Mouse (Mus musculus): Measurements from ENCODE around the gene Fmod. TPM values are rescaled to one million over a fixed set of nuclear protein-coding genes. Genes with fewer than 3 reads are reported as not detected.

Gene Fmod
- polyA plus RNA-seq, 1 experiment from 2014 or later = 7.2 TPM

DNA sequence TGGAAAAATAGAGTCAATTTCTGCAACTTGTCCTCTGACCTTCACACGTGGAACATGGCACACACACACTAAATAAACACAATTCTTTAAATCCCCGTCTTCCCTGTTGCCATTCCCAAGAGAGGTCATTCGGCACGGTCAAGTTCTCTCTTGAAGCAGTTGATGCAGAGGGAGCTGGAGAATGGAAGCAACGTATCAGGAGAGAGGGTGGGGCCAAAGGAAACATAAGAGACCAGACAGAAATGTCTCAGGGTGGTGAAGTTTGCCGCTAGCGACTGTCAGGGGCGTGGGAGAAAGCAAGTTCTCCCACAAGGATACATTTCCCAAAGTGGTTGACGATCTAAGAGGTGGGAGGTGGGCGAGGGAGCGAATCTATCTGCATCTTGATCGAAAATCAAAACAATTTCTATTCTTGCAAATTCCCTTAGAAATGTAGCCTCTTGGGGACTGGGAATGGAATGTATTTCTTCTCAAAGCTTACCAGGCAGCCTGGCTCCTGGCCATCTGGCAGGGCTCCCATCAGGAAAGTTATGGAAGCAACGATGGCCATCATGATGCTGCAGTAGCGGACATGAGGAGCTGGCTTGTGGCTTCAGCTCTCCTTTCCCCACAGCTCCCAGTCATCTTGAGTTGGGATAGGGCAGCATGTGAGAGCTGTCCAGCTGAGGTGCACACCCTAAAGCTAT, 8.8 kb upstream of the Fmod start:
- peaks cover 11% of the 10 kb centered on the region; the same call in 1 of the 2 replicates for H3K4me1 ChIP-seq (ENCODE audit: control insufficient read depth, insufficient read depth, low read length)
- H3K27me3 ChIP-seq (ENCODE audit: control insufficient read depth, insufficient read depth, low read length) = no peaks in the 10 kb centered on the region
- H3K9ac ChIP-seq (replicated peaks; ENCODE audit: low read depth, low read length) = no peak overlapping the region
- no peak overlapping the region for H3K4me2 ChIP-seq (replicated peaks; ENCODE audit: low read depth, low read length)
- H3K27ac ChIP-seq (ENCODE audit: low read length) = no peak overlapping the region
- WGBS = 58% methylated on average over 14 of the region's 14 CpGs
- ATAC-seq (ENCODE audit: insufficient number of reproducible peaks, insufficient read depth, low FRiP score, low read depth) = no peak
- no peaks in the 10 kb centered on the region for H3K9me3 ChIP-seq (ENCODE audit: control insufficient read depth, low read depth, low read length)
- no peak overlapping the region for H3K4me3 ChIP-seq (ENCODE audit: low read depth, low read length)
- no peaks in the 10 kb centered on the region for H3K36me3 ChIP-seq (ENCODE audit: control insufficient read depth, insufficient read depth, low read length)

GRCm38 (mm10) chr1:134036492-134036891, 562 bp upstream of the Fmod start:
- Histone ChIP-seq H3K9ac (replicated peaks; ENCODE audit: low read depth, low read length) (no peak overlapping the region), H3K4me1 (ENCODE audit: control insufficient read depth, insufficient read depth, low read length) (peaks cover 10% of the 10 kb centered on the region), H3K36me3 (ENCODE audit: control insufficient read depth, insufficient read depth, low read length) (no peaks in the 10 kb centered on the region), H3K27ac (ENCODE audit: low read length) (no peak overlapping the region), H3K4me2 (replicated peaks; ENCODE audit: low read depth, low read length) (no peak overlapping the region), H3K27me3 (ENCODE audit: control insufficient read depth, insufficient read depth, low read length) (no peaks in the 10 kb centered on the region), H3K9me3 (ENCODE audit: control insufficient read depth, low read depth, low read length) (no peaks in the 10 kb centered on the region), H3K4me3 (ENCODE audit: low read depth, low read length) (no peak overlapping the region)
- ATAC-seq (ENCODE audit: insufficient number of reproducible peaks, insufficient read depth, low FRiP score, low read depth) = no peak
- WGBS = 70% methylated on average over 2 of the region's 2 CpGs

DNA sequence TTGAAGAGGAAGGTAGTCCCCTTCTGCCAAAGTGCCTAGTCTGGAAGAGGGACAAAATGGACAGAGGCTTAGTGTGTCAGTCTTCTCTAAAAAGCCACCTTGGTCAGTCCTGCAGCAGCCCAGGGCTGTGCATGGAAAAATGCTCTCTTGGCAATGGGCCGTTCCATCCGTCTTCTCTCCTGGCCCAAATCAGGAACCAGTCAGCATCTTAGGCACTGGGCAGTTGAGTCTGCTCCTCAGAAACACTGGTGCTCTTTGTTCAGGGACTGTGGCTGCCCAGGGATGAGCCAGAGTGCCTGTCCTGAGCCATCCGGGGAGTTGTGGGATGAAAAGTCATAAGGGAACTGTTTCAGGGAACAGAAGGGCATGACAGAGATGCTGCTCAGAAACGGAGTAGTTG, 1.3 kb downstream of the Fmod start:
- Histone ChIP-seq H3K9me3 (ENCODE audit: control insufficient read depth, low read depth, low read length) (no peaks in the 10 kb centered on the region), H3K9ac (replicated peaks; ENCODE audit: low read depth, low read length) (no peak overlapping the region), H3K27me3 (ENCODE audit: control insufficient read depth, insufficient read depth, low read length) (no peaks in the 10 kb centered on the region), H3K4me1 (ENCODE audit: control insufficient read depth, insufficient read depth, low read length) (peaks cover 10% of the 10 kb centered on the region), H3K4me3 (ENCODE audit: low read depth, low read length) (no peak overlapping the region), H3K27ac (ENCODE audit: low read length) (no peak overlapping the region), H3K4me2 (replicated peaks; ENCODE audit: low read depth, low read length) (no peak overlapping the region), H3K36me3 (ENCODE audit: control insufficient read depth, insufficient read depth, low read length) (no peaks in the 10 kb centered on the region)
- no peak for ATAC-seq (ENCODE audit: insufficient number of reproducible peaks, insufficient read depth, low FRiP score, low read depth)
- 81% methylated on average over 4 of the region's 4 CpGs for WGBS

- 91% methylated on average over 2 of the region's 2 CpGs for WGBS
Observed at GRCm38 (mm10) chr1:134039361-134039760, 2.3 kb downstream of the Fmod start.

DNA sequence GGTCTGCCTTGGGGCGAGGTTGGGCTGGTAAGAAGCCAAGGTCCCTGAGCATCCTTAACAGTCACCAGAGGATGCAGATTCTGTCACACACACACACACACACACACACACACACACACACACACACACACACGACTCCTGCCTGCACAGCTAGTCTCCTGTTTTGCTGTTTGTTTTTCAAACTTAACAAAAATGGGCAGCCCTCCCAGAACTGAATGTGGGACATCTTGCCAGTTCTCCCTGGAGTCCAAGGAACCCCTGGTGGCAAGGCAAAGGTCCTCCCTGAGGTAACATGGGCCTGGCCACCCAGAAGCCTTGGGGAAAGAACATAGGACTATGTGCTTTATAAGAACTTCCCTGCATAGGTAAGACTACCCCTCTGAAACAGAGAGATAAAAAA, 4.8 kb downstream of the Fmod start:
- no peak overlapping the region for H3K27ac ChIP-seq (ENCODE audit: low read length)
- no peak overlapping the region for H3K4me2 ChIP-seq (replicated peaks; ENCODE audit: low read depth, low read length)

More at GRCm38 (mm10) chr1:134039361-134039760, 2.3 kb downstream of the Fmod start:
- Histone ChIP-seq H3K9ac (replicated peaks; ENCODE audit: low read depth, low read length) (no peak overlapping the region), H3K4me3 (ENCODE audit: low read depth, low read length) (no peak overlapping the region), H3K4me1 (ENCODE audit: control insufficient read depth, insufficient read depth, low read length) (peaks cover 10% of the 10 kb centered on the region), H3K36me3 (ENCODE audit: control insufficient read depth, insufficient read depth, low read length) (no peaks in the 10 kb centered on the region), H3K4me2 (replicated peaks; ENCODE audit: low read depth, low read length) (no peak overlapping the region), H3K27ac (ENCODE audit: low read length) (no peak overlapping the region), H3K27me3 (ENCODE audit: control insufficient read depth, insufficient read depth, low read length) (no peaks in the 10 kb centered on the region), H3K9me3 (ENCODE audit: control insufficient read depth, low read depth, low read length) (no peaks in the 10 kb centered on the region)
- ATAC-seq (ENCODE audit: insufficient number of reproducible peaks, insufficient read depth, low FRiP score, low read depth) = no peak

DNA sequence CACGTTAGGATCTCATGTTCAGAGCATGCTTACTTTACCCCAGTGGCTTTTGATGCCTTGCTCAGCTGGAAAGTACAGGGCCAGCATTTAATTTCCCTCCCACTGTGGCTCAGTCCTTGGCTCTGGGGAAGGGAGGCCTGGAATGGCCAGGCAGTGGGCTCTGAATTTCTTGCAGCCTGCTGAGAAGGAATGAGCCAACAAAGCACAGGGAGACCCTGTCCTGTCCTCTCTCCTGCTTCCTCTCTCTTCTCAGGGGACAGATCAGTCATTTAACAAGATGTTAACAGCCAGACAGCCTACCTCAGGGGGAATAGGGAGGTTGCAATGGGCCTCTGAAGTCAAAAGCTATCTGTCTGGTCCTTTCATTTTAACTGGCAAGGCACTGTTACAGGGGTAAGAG, 5.3 kb downstream of the Fmod start:
- 44% methylated on average over 1 of the region's 1 CpGs for WGBS
- Histone ChIP-seq H3K27ac (ENCODE audit: low read length) (no peak overlapping the region), H3K4me2 (replicated peaks; ENCODE audit: low read depth, low read length) (no peak overlapping the region), H3K27me3 (ENCODE audit: control insufficient read depth, insufficient read depth, low read length) (no peaks in the 10 kb centered on the region), H3K9me3 (ENCODE audit: control insufficient read depth, low read depth, low read length) (no peaks in the 10 kb centered on the region), H3K4me3 (ENCODE audit: low read depth, low read length) (no peak overlapping the region), H3K4me1 (ENCODE audit: control insufficient read depth, insufficient read depth, low read length) (peaks cover 7% of the 10 kb centered on the region), H3K9ac (replicated peaks; ENCODE audit: low read depth, low read length) (no peak overlapping the region), H3K36me3 (ENCODE audit: control insufficient read depth, insufficient read depth, low read length) (no peaks in the 10 kb centered on the region)
- no peak for ATAC-seq (ENCODE audit: insufficient number of reproducible peaks, insufficient read depth, low FRiP score, low read depth)

More for the DNA sequence above, 4.8 kb downstream of the Fmod start:
- no peak overlapping the region for H3K9ac ChIP-seq (replicated peaks; ENCODE audit: low read depth, low read length)
- H3K4me1 ChIP-seq (ENCODE audit: control insufficient read depth, insufficient read depth, low read length) = peaks cover 10% of the 10 kb centered on the region
- no peak for ATAC-seq (ENCODE audit: insufficient number of reproducible peaks, insufficient read depth, low FRiP score, low read depth)
- WGBS = 66% methylated on average over 2 of the region's 2 CpGs
- H3K9me3 ChIP-seq (ENCODE audit: control insufficient read depth, low read depth, low read length) = no peaks in the 10 kb centered on the region
- no peaks in the 10 kb centered on the region for H3K27me3 ChIP-seq (ENCODE audit: control insufficient read depth, insufficient read depth, low read length)
- H3K4me3 ChIP-seq (ENCODE audit: low read depth, low read length) = no peak overlapping the region
- H3K36me3 ChIP-seq (ENCODE audit: control insufficient read depth, insufficient read depth, low read length) = no peaks in the 10 kb centered on the region

DNA sequence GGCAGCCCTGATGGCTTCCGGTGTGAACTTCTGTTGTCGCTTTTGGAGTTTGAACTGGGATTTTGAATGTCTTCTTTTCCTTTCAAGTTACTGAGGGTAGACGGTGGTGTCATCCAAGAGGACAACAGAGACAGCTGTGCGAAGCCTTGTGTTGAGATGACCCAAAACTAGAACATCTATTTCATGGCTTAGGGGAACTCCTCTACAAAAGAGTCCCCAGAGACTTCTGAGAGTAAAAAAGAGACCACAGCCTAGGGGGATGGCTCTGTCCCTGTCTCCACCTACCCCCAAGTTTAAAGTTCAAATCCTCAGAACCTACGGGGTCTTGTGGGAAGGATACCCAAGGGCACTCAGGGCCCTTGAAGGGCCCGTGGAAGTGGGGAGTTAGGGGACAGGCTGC, 7.8 kb downstream of the Fmod start:
- no peak overlapping the region for H3K4me2 ChIP-seq (replicated peaks; ENCODE audit: low read depth, low read length)
- peaks cover 6% of the 10 kb centered on the region; the same call in 1 of the 2 replicates for H3K4me1 ChIP-seq (ENCODE audit: control insufficient read depth, insufficient read depth, low read length)
- H3K9ac ChIP-seq (replicated peaks; ENCODE audit: low read depth, low read length) = no peak overlapping the region
- WGBS = 91% methylated on average over 6 of the region's 6 CpGs
- no peaks in the 10 kb centered on the region for H3K36me3 ChIP-seq (ENCODE audit: control insufficient read depth, insufficient read depth, low read length)
- no peaks in the 10 kb centered on the region for H3K27me3 ChIP-seq (ENCODE audit: control insufficient read depth, insufficient read depth, low read length)
- H3K4me3 ChIP-seq (ENCODE audit: low read depth, low read length) = no peak overlapping the region
- H3K27ac ChIP-seq (ENCODE audit: low read length) = no peak overlapping the region
- ATAC-seq (ENCODE audit: insufficient number of reproducible peaks, insufficient read depth, low FRiP score, low read depth) = no peak
- H3K9me3 ChIP-seq (ENCODE audit: control insufficient read depth, low read depth, low read length) = no peaks in the 10 kb centered on the region

DNA sequence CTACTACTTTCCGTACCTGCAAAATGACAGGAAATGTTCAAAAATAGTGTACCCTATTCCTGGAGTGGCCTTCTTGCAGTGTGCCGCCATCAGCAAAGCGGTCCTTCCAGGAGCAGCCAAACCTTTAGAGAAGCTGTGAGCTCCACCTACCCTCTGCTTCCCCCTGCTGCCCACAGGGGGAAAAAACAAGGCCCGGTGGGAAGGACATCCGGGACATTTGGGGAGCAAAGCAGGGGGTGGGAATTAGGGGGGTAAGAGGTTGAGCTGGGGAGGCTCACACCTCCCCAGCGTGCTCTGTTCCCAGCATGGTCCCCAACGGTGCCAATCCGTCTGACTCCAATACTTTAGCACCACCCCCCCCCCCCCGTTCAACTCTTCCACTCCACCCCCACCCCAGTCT, 8.9 kb downstream of the Fmod start:
- Histone ChIP-seq H3K4me2 (replicated peaks; ENCODE audit: low read depth, low read length) (peak overlapping the region; percentile 35), H3K9ac (replicated peaks; ENCODE audit: low read depth, low read length) (peak overlapping the region; percentile 10; the same call in 1 of the 2 replicates), H3K27ac (ENCODE audit: low read length) (no peak overlapping the region), H3K9me3 (ENCODE audit: control insufficient read depth, low read depth, low read length) (no peaks in the 10 kb centered on the region), H3K4me1 (ENCODE audit: control insufficient read depth, insufficient read depth, low read length) (peaks cover 6% of the 10 kb centered on the region; the same call in 1 of the 2 replicates), H3K36me3 (ENCODE audit: control insufficient read depth, insufficient read depth, low read length) (no peaks in the 10 kb centered on the region), H3K4me3 (ENCODE audit: low read depth, low read length) (no peak overlapping the region), H3K27me3 (ENCODE audit: control insufficient read depth, insufficient read depth, low read length) (no peaks in the 10 kb centered on the region)
- 7% methylated on average over 9 of the region's 9 CpGs for WGBS
- ATAC-seq (ENCODE audit: insufficient number of reproducible peaks, insufficient read depth, low FRiP score, low read depth) = peak; percentile 76

DNA sequence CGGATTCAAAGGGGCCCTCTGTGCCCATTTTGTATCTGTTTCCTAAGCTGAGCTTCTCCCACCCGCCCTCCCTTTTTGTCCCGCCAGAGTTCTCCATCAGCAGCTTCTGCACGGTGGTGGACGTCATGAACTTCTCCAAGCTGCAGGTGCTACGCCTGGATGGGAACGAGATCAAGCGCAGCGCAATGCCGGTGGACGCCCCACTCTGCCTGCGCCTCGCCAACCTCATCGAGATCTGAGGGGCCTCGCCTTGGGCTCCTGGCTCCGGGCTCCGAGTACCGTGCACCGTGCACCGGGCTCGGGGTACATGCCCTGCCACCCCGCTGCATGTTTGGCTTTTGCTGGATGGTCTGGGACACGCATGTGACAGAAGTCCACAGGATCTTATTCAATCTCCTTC, 9.3 kb downstream of the Fmod start:
- no peaks in the 10 kb centered on the region for H3K9me3 ChIP-seq (ENCODE audit: control insufficient read depth, low read depth, low read length)
- H3K4me1 ChIP-seq (ENCODE audit: control insufficient read depth, insufficient read depth, low read length) = peaks cover 6% of the 10 kb centered on the region; the same call in 1 of the 2 replicates
- peak overlapping the region; percentile 35 for H3K4me2 ChIP-seq (replicated peaks; ENCODE audit: low read depth, low read length)
- no peak overlapping the region for H3K27ac ChIP-seq (ENCODE audit: low read length)
- WGBS = 16% methylated on average over 23 of the region's 23 CpGs
- peak; percentile 26; the same call in 1 of the 2 replicates for ATAC-seq (ENCODE audit: insufficient number of reproducible peaks, insufficient read depth, low FRiP score, low read depth)
- no peaks in the 10 kb centered on the region for H3K36me3 ChIP-seq (ENCODE audit: control insufficient read depth, insufficient read depth, low read length)
- no peak overlapping the region for H3K4me3 ChIP-seq (ENCODE audit: low read depth, low read length)
- H3K27me3 ChIP-seq (ENCODE audit: control insufficient read depth, insufficient read depth, low read length) = no peaks in the 10 kb centered on the region
- H3K9ac ChIP-seq (replicated peaks; ENCODE audit: low read depth, low read length) = peak overlapping the region; percentile 10; the same call in 1 of the 2 replicates

All from stomach, embryonic 14.5 days (tissue).